Mouse (Mus musculus): Measurements from ENCODE around the gene Ap3m1.
"Not testable (repeated sequence)": the region's sequence is repeated elsewhere in the genome, so short reads cannot be mapped to it uniquely, and the experiment has no call there.

The Ap3m1 gene

DNA sequence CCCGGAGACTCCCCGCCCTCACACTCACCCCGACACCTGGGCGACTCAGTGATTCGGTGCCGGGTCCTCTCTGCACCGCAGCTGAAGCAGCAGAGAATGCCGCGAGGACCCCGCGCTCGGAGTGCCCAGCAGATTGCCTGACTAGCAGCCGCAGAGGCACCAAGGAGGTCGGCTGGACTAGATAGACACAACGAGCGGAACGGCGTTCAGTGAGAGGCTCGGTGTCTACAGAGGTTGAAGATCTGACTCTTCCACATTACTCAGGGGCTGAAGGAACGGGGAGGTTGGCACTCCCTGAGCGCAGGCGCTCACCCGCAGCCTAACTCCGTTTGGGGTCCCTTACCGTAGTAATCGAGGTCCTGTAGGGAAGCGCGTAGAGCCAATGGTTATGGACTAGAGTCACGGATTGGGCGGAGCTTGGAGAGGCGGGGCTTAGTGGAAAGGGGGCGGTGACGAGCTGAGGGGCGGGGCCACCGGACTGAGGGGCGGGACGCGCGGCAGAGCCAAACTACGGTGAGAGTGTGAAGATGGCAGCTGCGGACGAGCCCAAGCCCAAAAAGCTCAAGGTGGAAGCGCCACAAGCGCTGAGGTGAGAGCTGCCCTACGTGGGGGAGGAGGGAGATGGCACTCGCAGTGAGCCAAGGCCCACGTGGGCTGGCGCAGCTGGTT, at the start of gene Ap3m1, which contains the start of gene Adk:
Gene Ap3m1, minus strand, starts transcription at position 397 of the 669 bp plus-strand sequence.
Gene Adk, plus strand, starts transcription at position 463 of the 669 bp plus-strand sequence.
- DNase-seq (ENCODE audit: low read depth) = peak; percentile 99

- DNase-seq (ENCODE audit: low read depth) = peak; percentile 52
These were observed 49.3 kb upstream of the Ap3m1 start for GRCm38 (mm10) chr14:21101562-21101961.

- DNase-seq (ENCODE audit: low read depth) = no peak
These were observed 48.6 kb upstream of the Ap3m1 start for GRCm38 (mm10) chr14:21100876-21101275.

DNA sequence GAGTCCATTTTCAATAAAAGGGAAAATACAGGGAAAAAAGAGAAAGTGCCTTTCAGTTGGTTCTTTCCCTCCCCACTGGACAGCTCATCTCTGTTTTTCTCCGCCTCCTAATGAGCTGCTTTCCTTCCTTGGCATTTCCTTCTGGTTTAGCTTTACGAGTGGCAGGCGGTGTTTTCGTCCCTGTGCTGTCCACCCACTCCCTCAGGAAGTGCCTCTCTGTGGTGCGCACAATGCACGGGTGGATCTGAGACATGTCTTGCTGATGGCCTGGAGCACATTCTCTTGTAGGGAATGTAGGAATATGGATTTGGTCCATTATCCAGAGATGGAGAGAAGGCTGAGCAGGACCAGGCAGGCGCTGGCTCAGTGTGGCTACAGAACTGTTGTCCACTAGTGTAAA, 47.1 kb upstream of the Ap3m1 start:
- no peak for DNase-seq (ENCODE audit: low read depth)

GRCm38 (mm10) chr14:21096689-21097088, 44.4 kb upstream of the Ap3m1 start:
- no peak for DNase-seq (ENCODE audit: low read depth)

DNA sequence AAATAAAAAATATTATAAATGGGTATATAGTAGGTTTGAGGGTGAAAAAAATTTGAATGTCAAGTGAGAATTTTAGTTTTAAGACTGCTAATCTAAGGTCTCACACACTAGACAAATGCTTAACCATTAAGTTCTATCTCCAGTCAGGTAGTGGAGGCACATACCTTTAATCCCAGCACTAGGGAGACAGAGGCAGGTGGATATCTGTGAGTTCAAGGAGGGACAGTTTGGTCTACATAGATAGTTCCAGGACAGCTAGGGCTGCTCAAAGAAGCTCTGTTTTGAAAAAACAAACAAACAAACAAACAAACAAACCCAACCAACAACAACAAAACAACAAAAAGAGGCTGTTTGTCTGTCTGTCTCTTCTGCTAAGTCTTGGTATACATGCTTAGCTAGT, 44.0 kb upstream of the Ap3m1 start:
- DNase-seq (ENCODE audit: low read depth) = no peak

GRCm38 (mm10) chr14:21094161-21094560, 41.9 kb upstream of the Ap3m1 start:
- DNase-seq (ENCODE audit: low read depth) = not testable (repeated sequence)

- DNase-seq (ENCODE audit: low read depth) = no peak
These were observed 38.7 kb upstream of the Ap3m1 start for GRCm38 (mm10) chr14:21090930-21091486.

GRCm38 (mm10) chr14:21090400-21090799, 38.1 kb upstream of the Ap3m1 start:
- DNase-seq (ENCODE audit: low read depth) = no peak

GRCm38 (mm10) chr14:21088731-21089130, 36.4 kb upstream of the Ap3m1 start:
- DNase-seq (ENCODE audit: low read depth) = no peak

DNA sequence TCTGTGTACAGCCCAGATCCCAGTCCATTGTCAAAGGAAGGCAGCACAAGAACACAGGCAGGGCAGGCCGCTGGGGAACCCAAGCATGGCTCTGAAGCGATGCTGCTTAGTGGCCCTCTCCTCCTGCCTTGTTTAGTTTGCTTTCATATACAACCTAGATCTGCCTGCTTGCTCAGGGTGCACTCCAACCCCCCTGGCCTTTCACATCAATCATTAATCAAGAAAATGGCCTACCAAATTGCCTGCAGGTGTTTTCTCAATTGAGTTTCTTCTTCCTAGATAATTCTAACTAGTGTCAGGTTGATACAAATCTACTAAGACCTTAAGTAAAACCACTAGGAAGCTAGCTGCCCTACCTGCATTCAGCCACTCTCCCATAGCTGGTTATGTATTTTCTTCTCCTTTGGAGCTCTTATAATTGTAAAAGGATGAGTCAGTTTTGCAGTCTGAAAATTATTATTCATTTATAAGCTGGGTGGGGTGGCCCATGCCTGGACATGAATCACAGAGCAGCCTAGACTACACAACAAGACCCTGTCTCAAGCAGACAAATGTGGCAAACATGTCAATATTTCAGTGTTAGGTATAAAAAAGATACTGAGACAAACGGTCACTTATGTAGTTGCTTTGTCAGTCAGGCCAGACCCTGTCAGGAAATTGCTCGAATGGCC, 35.2 kb upstream of the Ap3m1 start:
- DNase-seq (ENCODE audit: low read depth) = no peak

GRCm38 (mm10) chr14:21086827-21087351, 34.6 kb upstream of the Ap3m1 start:
- no peak for DNase-seq (ENCODE audit: low read depth)

DNA sequence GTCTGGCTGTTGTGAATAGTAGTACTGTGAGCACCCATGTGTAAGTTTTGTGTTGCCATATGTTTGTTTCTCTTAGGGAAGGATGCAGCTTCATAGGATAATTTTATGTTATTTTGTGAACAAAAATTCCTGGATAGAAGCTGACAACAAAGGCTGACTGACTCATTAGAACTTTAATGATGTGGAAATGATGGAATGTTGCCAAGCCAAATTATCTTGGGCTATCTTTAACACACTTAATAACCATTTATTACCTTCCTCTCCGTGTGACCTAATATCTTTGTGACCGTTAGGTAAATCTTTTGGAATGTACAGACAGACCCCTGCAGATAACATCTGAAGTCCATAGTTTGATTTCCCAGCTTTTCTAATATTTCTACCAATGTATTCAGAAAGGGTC, 33.8 kb upstream of the Ap3m1 start:
- DNase-seq (ENCODE audit: low read depth) = no peak

DNA sequence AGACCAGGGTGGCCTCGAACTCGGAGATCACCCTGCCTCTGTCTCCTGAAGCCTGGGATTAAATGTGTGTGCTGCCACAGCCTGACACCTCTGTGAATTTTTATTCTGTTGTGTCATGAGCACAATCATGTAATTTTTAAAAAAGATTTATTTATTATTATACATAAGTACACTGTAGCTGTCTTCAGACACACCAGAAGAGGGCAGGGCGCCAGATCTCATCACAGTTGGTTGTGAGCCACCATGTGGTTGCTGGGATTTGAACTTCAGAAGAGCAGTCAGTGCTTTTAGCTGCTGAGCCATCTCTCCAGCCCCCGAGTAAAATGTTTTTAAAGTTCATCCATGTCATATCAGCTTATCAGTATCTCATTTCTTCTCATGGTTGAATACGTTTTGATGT, 33.4 kb upstream of the Ap3m1 start:
- DNase-seq (ENCODE audit: low read depth) = no peak

DNA sequence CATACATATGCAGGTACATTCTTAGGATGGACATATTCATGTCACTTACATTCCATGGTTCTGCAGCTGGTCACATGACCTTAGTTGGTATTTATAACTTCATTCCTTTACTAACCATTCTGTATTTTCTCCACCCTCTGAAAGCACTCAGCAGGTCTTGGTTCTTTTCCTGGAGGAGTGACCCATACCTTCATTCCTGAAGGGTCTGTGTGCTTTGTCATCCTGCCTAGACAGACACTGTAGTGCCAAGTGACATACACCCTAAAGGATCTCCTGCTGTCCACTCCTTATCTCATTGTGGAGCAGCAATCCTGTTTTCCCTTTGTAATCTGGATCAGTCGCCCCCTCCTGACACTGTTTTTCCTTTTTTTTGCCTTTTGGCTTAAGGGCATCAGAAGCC, 30.5 kb upstream of the Ap3m1 start:
- no peak for DNase-seq (ENCODE audit: low read depth)

- peak; percentile 65 for DNase-seq (ENCODE audit: low read depth)
These were observed 26.2 kb upstream of the Ap3m1 start for GRCm38 (mm10) chr14:21078511-21078910.

DNA sequence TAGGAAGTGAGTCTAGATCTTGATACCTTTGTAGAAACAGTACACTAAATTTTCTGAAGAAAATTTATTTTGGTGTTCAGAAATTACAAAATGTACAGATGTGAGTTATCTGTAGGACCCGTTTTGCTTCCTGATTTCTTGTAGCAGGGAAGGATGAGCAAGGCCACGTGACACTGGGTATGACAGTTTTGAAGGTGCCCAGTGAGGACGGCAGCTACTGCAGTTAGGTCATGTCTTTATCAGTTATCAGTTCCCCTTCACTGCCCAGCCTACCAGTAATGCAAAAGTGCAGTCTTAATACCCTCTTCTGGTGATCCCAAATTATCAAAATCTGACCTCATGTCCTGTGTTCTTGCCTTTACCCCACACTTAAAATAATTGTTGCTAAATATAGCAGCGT, 25.6 kb upstream of the Ap3m1 start:
- peak; percentile 13 for DNase-seq (ENCODE audit: low read depth)

GRCm38 (mm10) chr14:21076501-21077194, 24.3 kb upstream of the Ap3m1 start:
- no peak for DNase-seq (ENCODE audit: low read depth)

DNA sequence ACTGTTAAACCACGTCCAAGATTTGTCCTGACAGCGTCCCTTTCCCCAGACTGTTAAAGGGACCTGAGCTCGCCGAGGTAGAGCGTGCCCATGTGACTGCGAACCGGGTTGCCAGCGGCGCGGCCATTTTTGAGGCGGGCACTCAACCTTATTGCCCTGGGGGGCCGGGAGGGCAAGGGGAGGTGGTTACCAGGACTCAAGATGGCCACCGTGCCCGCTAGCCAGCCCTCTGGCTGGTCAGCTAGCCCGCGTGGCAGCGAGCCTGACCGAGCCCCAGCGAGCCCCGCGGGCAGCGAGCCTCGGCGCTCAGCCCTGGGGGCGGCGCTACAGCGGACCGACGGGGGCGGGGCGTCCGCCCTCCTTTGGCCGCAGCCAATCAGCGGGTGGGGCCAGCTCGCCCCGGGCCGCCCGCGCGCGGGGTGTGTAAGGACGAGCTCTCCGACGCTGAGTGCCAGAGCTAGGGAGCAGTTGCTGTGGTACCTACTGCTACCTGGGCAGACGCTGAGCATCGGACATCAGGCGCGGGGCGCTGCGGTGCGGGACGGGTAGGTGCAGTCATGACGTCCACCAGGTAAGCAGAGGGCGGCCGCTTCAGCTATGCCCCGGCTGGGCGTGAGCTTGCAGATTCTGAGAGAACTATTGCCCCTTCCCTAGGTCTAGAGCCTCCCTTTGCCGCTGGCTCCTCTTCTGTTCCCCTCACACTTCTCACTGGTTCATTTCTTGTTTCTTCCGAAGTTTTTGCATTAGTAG, 23.6 kb upstream of the Ap3m1 start:
- DNase-seq (ENCODE audit: low read depth) = peak; percentile 91

- no peak for DNase-seq (ENCODE audit: low read depth)
These were observed 22.4 kb upstream of the Ap3m1 start for GRCm38 (mm10) chr14:21074398-21075320.

DNA sequence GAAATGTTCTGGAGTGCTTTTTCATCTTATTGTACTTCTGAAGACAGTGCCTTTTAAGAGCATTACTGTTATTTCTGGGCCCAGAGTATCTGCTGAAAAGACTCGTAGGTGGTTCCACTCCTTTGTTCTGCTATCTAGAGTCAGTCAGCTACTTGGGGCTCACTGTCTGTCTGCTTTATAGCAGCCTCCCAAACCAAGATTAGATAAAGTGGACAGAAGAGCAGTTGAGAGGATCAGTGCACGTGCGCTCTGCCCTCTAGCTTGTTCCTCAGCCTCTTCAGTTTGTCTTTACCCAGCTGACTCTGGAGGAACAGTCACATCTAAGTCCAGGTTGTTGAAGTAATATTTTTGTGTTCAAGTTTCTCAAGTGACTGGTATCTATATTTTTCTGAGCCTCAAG, 21.7 kb upstream of the Ap3m1 start:
- DNase-seq (ENCODE audit: low read depth) = no peak
